Mouse (Mus musculus): ENCODE results near the gene Tmem171. TPM values are rescaled to one million over a fixed set of nuclear protein-coding genes. Genes with fewer than 3 reads are reported as not detected.

Gene Tmem171
- total and polyA plus RNA-seq, 2 experiments from 2014 or later, result not detected

GRCm38 (mm10) chr13:98680470-98681060, 14.1 kb downstream of the Tmem171 start:
- Histone ChIP-seq H3K4me1 (ENCODE audit: insufficient read depth, low read length) (no peaks in the 10 kb centered on the region), H3K9me3 (ENCODE audit: low read length) (no peaks in the 10 kb centered on the region), H3K4me2 (ENCODE audit: low read depth, low read length, poor library complexity, severe bottlenecking) (no peak overlapping the region), H3K4me3 (ENCODE audit: low read depth, low read length) (no peak overlapping the region), H3K36me3 (ENCODE audit: insufficient read depth, low read length) (no peaks in the 10 kb centered on the region), H3K9ac (replicated peaks; ENCODE audit: low read length, poor library complexity, severe bottlenecking) (no peak overlapping the region), H3K27ac (ENCODE audit: low read depth, low read length) (no peak overlapping the region), H3K27me3 (ENCODE audit: insufficient read depth, low read length) (no peaks in the 10 kb centered on the region)
- no peak for TF ChIP-seq CTCF (IDR thresholded peaks at IDR 0.05)
- DNase-seq (ENCODE audit: low spot score) (no peak), ATAC-seq (ENCODE audit: low FRiP score) (no peak)
- WGBS, result 95% methylated on average over 5 of the region's 5 CpGs

- H3K27me3 ChIP-seq (ENCODE audit: insufficient read depth, low read length), result no peaks in the 10 kb centered on the region
- ATAC-seq (ENCODE audit: low FRiP score) (no peak), DNase-seq (ENCODE audit: low spot score) (no peak)
- H3K4me1 ChIP-seq (ENCODE audit: insufficient read depth, low read length), result no peaks in the 10 kb centered on the region
- no peak overlapping the region for H3K4me2 ChIP-seq (ENCODE audit: low read depth, low read length, poor library complexity, severe bottlenecking)
- 47% methylated on average over 4 of the region's 4 CpGs for WGBS
- no peak overlapping the region for H3K9ac ChIP-seq (replicated peaks; ENCODE audit: low read length, poor library complexity, severe bottlenecking)
- H3K4me3 ChIP-seq (ENCODE audit: low read depth, low read length), result no peak overlapping the region
- H3K9me3 ChIP-seq (ENCODE audit: low read length), result no peaks in the 10 kb centered on the region
- H3K36me3 ChIP-seq (ENCODE audit: insufficient read depth, low read length), result no peaks in the 10 kb centered on the region
- H3K27ac ChIP-seq (ENCODE audit: low read depth, low read length), result no peak overlapping the region
- TF ChIP-seq CTCF (IDR thresholded peaks at IDR 0.05), result no peak
These were observed 15.0 kb downstream of the Tmem171 start for GRCm38 (mm10) chr13:98679631-98680041.

GRCm38 (mm10) chr13:98679230-98679629, 15.4 kb downstream of the Tmem171 start:
- no peak overlapping the region for H3K4me3 ChIP-seq (ENCODE audit: low read depth, low read length)
- no peak overlapping the region for H3K27ac ChIP-seq (ENCODE audit: low read depth, low read length)
- no peaks in the 10 kb centered on the region for H3K27me3 ChIP-seq (ENCODE audit: insufficient read depth, low read length)
- no peaks in the 10 kb centered on the region for H3K4me1 ChIP-seq (ENCODE audit: insufficient read depth, low read length)
- ATAC-seq (ENCODE audit: low FRiP score) (no peak), DNase-seq (ENCODE audit: low spot score) (no peak)
- H3K9me3 ChIP-seq (ENCODE audit: low read length), result no peaks in the 10 kb centered on the region
- 84% methylated on average over 1 of the region's 1 CpGs for WGBS
- no peak overlapping the region for H3K4me2 ChIP-seq (ENCODE audit: low read depth, low read length, poor library complexity, severe bottlenecking)
- H3K36me3 ChIP-seq (ENCODE audit: insufficient read depth, low read length), result no peaks in the 10 kb centered on the region
- no peak for TF ChIP-seq CTCF (IDR thresholded peaks at IDR 0.05)
- no peak overlapping the region for H3K9ac ChIP-seq (replicated peaks; ENCODE audit: low read length, poor library complexity, severe bottlenecking)

GRCm38 (mm10) chr13:98673922-98674321, 20.7 kb downstream of the Tmem171 start:
- H3K4me1 ChIP-seq (ENCODE audit: insufficient read depth, low read length), result no peaks in the 10 kb centered on the region
- H3K9ac ChIP-seq (replicated peaks; ENCODE audit: low read length, poor library complexity, severe bottlenecking), result no peak overlapping the region
- H3K27me3 ChIP-seq (ENCODE audit: insufficient read depth, low read length), result no peaks in the 10 kb centered on the region
- no peak overlapping the region for H3K27ac ChIP-seq (ENCODE audit: low read depth, low read length)
- WGBS, result 74% methylated on average over 4 of the region's 4 CpGs
- TF ChIP-seq CTCF (IDR thresholded peaks at IDR 0.05), result no peak
- H3K4me2 ChIP-seq (ENCODE audit: low read depth, low read length, poor library complexity, severe bottlenecking), result no peak overlapping the region
- H3K4me3 ChIP-seq (ENCODE audit: low read depth, low read length), result no peak overlapping the region
- H3K36me3 ChIP-seq (ENCODE audit: insufficient read depth, low read length), result no peaks in the 10 kb centered on the region
- no peak for ATAC-seq (ENCODE audit: low FRiP score)
- H3K9me3 ChIP-seq (ENCODE audit: low read length), result no peaks in the 10 kb centered on the region
- no peak for DNase-seq (ENCODE audit: low spot score)

- TF ChIP-seq CTCF (IDR thresholded peaks at IDR 0.05), result no peak
- Histone ChIP-seq H3K27me3 (ENCODE audit: insufficient read depth, low read length) (no peaks in the 10 kb centered on the region), H3K4me3 (ENCODE audit: low read depth, low read length) (no peak overlapping the region), H3K27ac (ENCODE audit: low read depth, low read length) (no peak overlapping the region), H3K9me3 (ENCODE audit: low read length) (no peaks in the 10 kb centered on the region), H3K4me2 (ENCODE audit: low read depth, low read length, poor library complexity, severe bottlenecking) (no peak overlapping the region), H3K36me3 (ENCODE audit: insufficient read depth, low read length) (no peaks in the 10 kb centered on the region), H3K4me1 (ENCODE audit: insufficient read depth, low read length) (no peaks in the 10 kb centered on the region), H3K9ac (replicated peaks; ENCODE audit: low read length, poor library complexity, severe bottlenecking) (no peak overlapping the region)
- no peak for DNase-seq (ENCODE audit: low spot score)
- WGBS, result 67% methylated on average over 3 of the region's 3 CpGs
- ATAC-seq (ENCODE audit: low FRiP score), result no peak
These were observed 25.3 kb downstream of the Tmem171 start for GRCm38 (mm10) chr13:98669296-98669695.

GRCm38 (mm10) chr13:98667316-98667715, 27.3 kb downstream of the Tmem171 start:
- TF ChIP-seq CTCF (IDR thresholded peaks at IDR 0.05), result no peak
- no peak overlapping the region for H3K4me3 ChIP-seq (ENCODE audit: low read depth, low read length)
- WGBS, result 78% methylated on average over 3 of the region's 3 CpGs
- ATAC-seq (ENCODE audit: low FRiP score), result no peak
- H3K9me3 ChIP-seq (ENCODE audit: low read length), result no peaks in the 10 kb centered on the region
- DNase-seq (ENCODE audit: low spot score), result no peak
- no peaks in the 10 kb centered on the region for H3K36me3 ChIP-seq (ENCODE audit: insufficient read depth, low read length)
- H3K4me2 ChIP-seq (ENCODE audit: low read depth, low read length, poor library complexity, severe bottlenecking), result no peak overlapping the region
- no peak overlapping the region for H3K9ac ChIP-seq (replicated peaks; ENCODE audit: low read length, poor library complexity, severe bottlenecking)
- no peaks in the 10 kb centered on the region for H3K4me1 ChIP-seq (ENCODE audit: insufficient read depth, low read length)
- H3K27ac ChIP-seq (ENCODE audit: low read depth, low read length), result no peak overlapping the region
- H3K27me3 ChIP-seq (ENCODE audit: insufficient read depth, low read length), result no peaks in the 10 kb centered on the region
